Mouse (Mus musculus): Measurements from ENCODE around the gene Klf7. TPM values are rescaled to one million over a fixed set of nuclear protein-coding genes. Genes with fewer than 3 reads are reported as not detected.

Klf7 gene
- polyA plus RNA-seq, 1 experiment: 3.9 TPM

- H3K27me3 ChIP-seq (ENCODE audit: control insufficient read depth, insufficient read depth, insufficient read length): no peaks in the 10 kb centered on the region
- TF ChIP-seq TCF12 (IDR thresholded peaks at IDR 0.05; ENCODE audit: insufficient read depth, poor library complexity, severe bottlenecking) (no peak), MAX (IDR thresholded peaks at IDR 0.05; ENCODE audit: low read depth) (no peak), POLR2A (IDR thresholded peaks at IDR 0.05; ENCODE audit: insufficient read length, low read depth) (no peak), REST (IDR thresholded peaks at IDR 0.05; ENCODE audit: insufficient read depth, insufficient read length) (no peak), POLR2AphosphoS2 (IDR thresholded peaks at IDR 0.05; ENCODE audit: insufficient read length, low read depth) (no peak), SRF (IDR thresholded peaks at IDR 0.05; ENCODE audit: control insufficient read depth, insufficient read length, low read depth) (no peak), TCF3 (IDR thresholded peaks at IDR 0.05; ENCODE audit: insufficient read length, low read depth) (no peak), CEBPB (IDR thresholded peaks at IDR 0.05; ENCODE audit: insufficient read depth, poor library complexity, severe bottlenecking) (no peak), MYOD1 (IDR thresholded peaks at IDR 0.05; ENCODE audit: control insufficient read depth in 1 of 3, insufficient read length in 2 of 3, low read depth in 2 of 3) (no peak), E2F4 (IDR thresholded peaks at IDR 0.05; ENCODE audit: insufficient read depth) (no peak), MYOG (IDR thresholded peaks at IDR 0.05; ENCODE audit: control insufficient read depth in 1 of 3, insufficient read depth in 1 of 3, insufficient read length in 2 of 3, low read depth in 2 of 3) (no peak), USF1 (IDR thresholded peaks at IDR 0.05; ENCODE audit: low read depth) (no peak)
Measured at GRCm38 (mm10) chr1:64105181-64105646, 16.9 kb downstream of the Klf7 start.

DNA sequence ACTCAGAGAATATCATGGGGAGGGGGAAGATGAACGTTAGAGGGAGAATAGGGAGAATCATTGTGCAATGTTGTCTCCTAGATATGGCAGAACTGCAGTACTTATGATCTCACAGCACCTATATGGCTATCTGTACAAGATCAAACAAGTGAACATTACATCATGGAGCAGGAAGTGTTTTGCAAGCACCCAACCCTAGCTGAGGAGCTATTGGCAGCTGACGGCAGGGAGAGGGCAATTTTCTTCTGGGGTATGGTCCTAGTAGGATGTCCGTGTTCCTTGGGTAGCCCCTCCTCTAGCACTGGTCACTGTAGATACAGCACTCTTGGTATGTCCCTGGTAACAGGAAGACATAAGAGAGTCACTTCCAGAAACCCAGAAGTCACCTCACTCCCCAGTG is 17.4 kb downstream of the Klf7 start:
- peaks cover 97% of the 10 kb centered on the region for H3K79me2 ChIP-seq (ENCODE audit: control insufficient read depth, insufficient read depth)
- H3ac ChIP-seq (ENCODE audit: control insufficient read depth, insufficient read length): no peak overlapping the region
- no peaks in the 10 kb centered on the region for H3K36me3 ChIP-seq (ENCODE audit: control insufficient read depth, insufficient read depth)
- TF ChIP-seq TCF12 (IDR thresholded peaks at IDR 0.05; ENCODE audit: insufficient read depth, poor library complexity, severe bottlenecking) (no peak), SRF (IDR thresholded peaks at IDR 0.05; ENCODE audit: control insufficient read depth, insufficient read length, low read depth) (no peak), CEBPB (IDR thresholded peaks at IDR 0.05; ENCODE audit: insufficient read depth, poor library complexity, severe bottlenecking) (no peak), MYOD1 (IDR thresholded peaks at IDR 0.05; ENCODE audit: control insufficient read depth in 1 of 3, insufficient read length in 2 of 3, low read depth in 2 of 3) (no peak), E2F4 (IDR thresholded peaks at IDR 0.05; ENCODE audit: insufficient read depth) (no peak), POLR2A (IDR thresholded peaks at IDR 0.05; ENCODE audit: insufficient read length, low read depth) (no peak), TCF3 (IDR thresholded peaks at IDR 0.05; ENCODE audit: insufficient read length, low read depth) (no peak)
- no peak overlapping the region for H3K4me3 ChIP-seq
- H3K4me2 ChIP-seq (ENCODE audit: low read depth): no peak overlapping the region
- no peaks in the 10 kb centered on the region for H3K27me3 ChIP-seq (ENCODE audit: control insufficient read depth, insufficient read depth, insufficient read length)

More at GRCm38 (mm10) chr1:64105181-64105646, 16.9 kb downstream of the Klf7 start:
- peaks cover 97% of the 10 kb centered on the region for H3K79me2 ChIP-seq (ENCODE audit: control insufficient read depth, insufficient read depth)
- no peak overlapping the region for H3K4me3 ChIP-seq
- H3K4me2 ChIP-seq (ENCODE audit: low read depth): no peak overlapping the region
- H3K36me3 ChIP-seq (ENCODE audit: control insufficient read depth, insufficient read depth): no peaks in the 10 kb centered on the region
- no peak overlapping the region for H3ac ChIP-seq (ENCODE audit: control insufficient read depth, insufficient read length)

GRCm38 (mm10) chr1:64101331-64101730 is 20.8 kb downstream of the Klf7 start:
- H3ac ChIP-seq (ENCODE audit: control insufficient read depth, insufficient read length): no peak overlapping the region
- no peaks in the 10 kb centered on the region for H3K27me3 ChIP-seq (ENCODE audit: control insufficient read depth, insufficient read depth, insufficient read length)
- H3K4me3 ChIP-seq: no peak overlapping the region
- peak overlapping the region; percentile 62 for H3K4me2 ChIP-seq (ENCODE audit: low read depth)
- no peak for TF ChIP-seq REST (IDR thresholded peaks at IDR 0.05; ENCODE audit: insufficient read depth, insufficient read length)
- peaks cover 97% of the 10 kb centered on the region for H3K79me2 ChIP-seq (ENCODE audit: control insufficient read depth, insufficient read depth)
- H3K36me3 ChIP-seq (ENCODE audit: control insufficient read depth, insufficient read depth): no peaks in the 10 kb centered on the region

- TF ChIP-seq MAX (IDR thresholded peaks at IDR 0.05; ENCODE audit: low read depth) (no peak), CEBPB (IDR thresholded peaks at IDR 0.05; ENCODE audit: insufficient read depth, poor library complexity, severe bottlenecking) (no peak), POLR2AphosphoS2 (IDR thresholded peaks at IDR 0.05; ENCODE audit: insufficient read length, low read depth) (no peak), USF1 (IDR thresholded peaks at IDR 0.05; ENCODE audit: low read depth) (no peak), E2F4 (IDR thresholded peaks at IDR 0.05; ENCODE audit: insufficient read depth) (no peak), SRF (IDR thresholded peaks at IDR 0.05; ENCODE audit: control insufficient read depth, insufficient read length, low read depth) (no peak), TCF3 (IDR thresholded peaks at IDR 0.05; ENCODE audit: insufficient read length, low read depth) (no peak), REST (IDR thresholded peaks at IDR 0.05; ENCODE audit: insufficient read depth, insufficient read length) (no peak), MYOG (IDR thresholded peaks at IDR 0.05; ENCODE audit: control insufficient read depth in 1 of 3, insufficient read depth in 1 of 3, insufficient read length in 2 of 3, low read depth in 2 of 3) (no peak), TCF12 (IDR thresholded peaks at IDR 0.05; ENCODE audit: insufficient read depth, poor library complexity, severe bottlenecking) (no peak), POLR2A (IDR thresholded peaks at IDR 0.05; ENCODE audit: insufficient read length, low read depth) (no peak), MYOD1 (IDR thresholded peaks at IDR 0.05; ENCODE audit: control insufficient read depth in 1 of 3, insufficient read length in 2 of 3, low read depth in 2 of 3) (no peak)
- no peak overlapping the region for H3K4me3 ChIP-seq
- no peaks in the 10 kb centered on the region for H3K27me3 ChIP-seq (ENCODE audit: control insufficient read depth, insufficient read depth, insufficient read length)
- no peaks in the 10 kb centered on the region for H3K36me3 ChIP-seq (ENCODE audit: control insufficient read depth, insufficient read depth)
- H3K4me2 ChIP-seq (ENCODE audit: low read depth): no peak overlapping the region
- no peak overlapping the region for H3ac ChIP-seq (ENCODE audit: control insufficient read depth, insufficient read length)
- H3K79me2 ChIP-seq (ENCODE audit: control insufficient read depth, insufficient read depth): peaks cover 97% of the 10 kb centered on the region
Measured at GRCm38 (mm10) chr1:64098800-64099199, 23.3 kb downstream of the Klf7 start.

GRCm38 (mm10) chr1:64097640-64098287 is 24.3 kb downstream of the Klf7 start:
- TF ChIP-seq MYOG (IDR thresholded peaks at IDR 0.05; ENCODE audit: control insufficient read depth in 1 of 3, insufficient read depth in 1 of 3, insufficient read length in 2 of 3, low read depth in 2 of 3): no peak
- TF ChIP-seq MYOD1 (IDR thresholded peaks at IDR 0.05; ENCODE audit: control insufficient read depth in 1 of 3, insufficient read length in 2 of 3, low read depth in 2 of 3): no peak
- no peak for TF ChIP-seq SRF (IDR thresholded peaks at IDR 0.05; ENCODE audit: control insufficient read depth, insufficient read length, low read depth)
- TF ChIP-seq CEBPB (IDR thresholded peaks at IDR 0.05; ENCODE audit: insufficient read depth, poor library complexity, severe bottlenecking): no peak
- no peak for TF ChIP-seq TCF12 (IDR thresholded peaks at IDR 0.05; ENCODE audit: insufficient read depth, poor library complexity, severe bottlenecking)
- no peak for TF ChIP-seq POLR2A (IDR thresholded peaks at IDR 0.05; ENCODE audit: insufficient read length, low read depth)
- no peak for TF ChIP-seq E2F4 (IDR thresholded peaks at IDR 0.05; ENCODE audit: insufficient read depth)
- TF ChIP-seq MAX (IDR thresholded peaks at IDR 0.05; ENCODE audit: low read depth): no peak
- no peak for TF ChIP-seq TCF3 (IDR thresholded peaks at IDR 0.05; ENCODE audit: insufficient read length, low read depth)
- no peak for TF ChIP-seq USF1 (IDR thresholded peaks at IDR 0.05; ENCODE audit: low read depth)
- Histone ChIP-seq H3K27me3 (ENCODE audit: control insufficient read depth, insufficient read depth, insufficient read length) (no peaks in the 10 kb centered on the region), H3ac (ENCODE audit: control insufficient read depth, insufficient read length) (no peak overlapping the region), H3K4me3 (no peak overlapping the region), H3K36me3 (ENCODE audit: control insufficient read depth, insufficient read depth) (no peaks in the 10 kb centered on the region), H3K79me2 (ENCODE audit: control insufficient read depth, insufficient read depth) (peaks cover 96% of the 10 kb centered on the region), H3K4me2 (ENCODE audit: low read depth) (no peak overlapping the region)
